Mouse (Mus musculus): ENCODE data around the gene Mybpc1.

- TF ChIP-seq POLR2A (IDR thresholded peaks at IDR 0.05; ENCODE audit: borderline replicate concordance, low read depth, low read length) (no peak), CTCF (IDR thresholded peaks at IDR 0.05; ENCODE audit: low read depth, low read length) (no peak)
Observed at GRCm38 (mm10) chr10:88603256-88603655, 1.7 kb downstream of the Mybpc1 start.
